Mouse (Mus musculus) brain, embryonic 18.5 days (tissue): ENCODE data around the gene Cyfip1.
"Not testable (repeated sequence)": the region's sequence is repeated elsewhere in the genome, so short reads cannot be mapped to it uniquely, and the experiment has no call there.

Source experiments
- DNase-seq: peaks from one replicate; pipeline ENCODE4 v3.0.0-alpha.2; 2012; ENCODE audit warnings: low read depth, low spot score

Cyfip1 gene

GRCm38 (mm10) chr7:55865044-55865443, 23.5 kb downstream of the Cyfip1 start:
- DNase-seq = no peak

DNA sequence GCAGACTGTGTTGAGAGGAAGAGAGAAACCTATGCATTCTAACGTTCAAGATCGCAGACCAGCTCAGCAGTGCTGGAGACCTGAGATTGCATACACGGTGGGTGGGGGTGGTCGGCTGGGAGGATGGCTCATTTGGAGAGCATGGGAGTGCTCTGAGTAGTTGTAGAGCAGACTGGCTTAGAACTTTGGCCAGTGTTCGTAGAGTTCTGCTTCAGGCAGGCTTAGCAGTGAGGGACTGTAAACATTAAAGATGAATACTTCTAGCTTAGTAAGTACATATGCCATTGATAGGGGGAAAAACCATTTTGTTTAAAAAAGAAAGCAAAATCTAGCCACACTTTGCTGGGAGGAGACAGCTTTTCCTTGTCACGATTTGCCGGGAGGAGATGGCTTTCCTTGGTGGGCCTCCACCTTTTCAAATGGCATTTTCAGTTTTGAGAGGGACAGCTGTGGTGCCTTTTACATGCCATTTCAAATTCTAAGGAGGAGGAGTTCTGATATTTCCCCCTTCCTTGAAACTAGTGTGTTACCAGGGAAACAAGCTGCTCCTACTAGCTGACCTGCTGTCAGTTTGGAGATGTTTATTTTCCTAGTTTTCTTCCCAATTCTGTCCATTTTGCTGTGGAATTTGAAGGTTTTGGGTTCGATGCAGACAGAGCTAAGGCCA, 24.3 kb downstream of the Cyfip1 start:
- DNase-seq = no peak

DNA sequence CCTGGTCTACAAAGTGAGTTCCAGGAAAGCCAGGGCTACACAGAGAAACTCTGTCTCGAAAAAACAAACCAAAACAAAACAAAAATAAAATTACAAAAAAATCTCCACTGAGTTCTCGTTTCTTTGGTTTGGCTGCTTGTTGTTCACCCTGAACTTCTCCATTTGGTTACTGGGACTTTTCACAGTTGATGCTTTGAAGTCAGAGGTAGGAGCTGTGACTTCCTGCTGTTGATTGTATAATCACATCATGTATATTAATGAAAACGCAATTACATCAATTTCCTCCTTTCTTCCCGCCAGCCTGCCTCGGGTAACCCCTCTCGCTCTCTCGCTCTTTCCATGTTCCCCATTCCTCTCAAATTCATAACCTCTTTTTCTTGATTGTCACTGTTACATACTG, 26.7 kb downstream of the Cyfip1 start:
- no peak for DNase-seq

GRCm38 (mm10) chr7:55869220-55869619, 27.7 kb downstream of the Cyfip1 start:
- DNase-seq = no peak

DNA sequence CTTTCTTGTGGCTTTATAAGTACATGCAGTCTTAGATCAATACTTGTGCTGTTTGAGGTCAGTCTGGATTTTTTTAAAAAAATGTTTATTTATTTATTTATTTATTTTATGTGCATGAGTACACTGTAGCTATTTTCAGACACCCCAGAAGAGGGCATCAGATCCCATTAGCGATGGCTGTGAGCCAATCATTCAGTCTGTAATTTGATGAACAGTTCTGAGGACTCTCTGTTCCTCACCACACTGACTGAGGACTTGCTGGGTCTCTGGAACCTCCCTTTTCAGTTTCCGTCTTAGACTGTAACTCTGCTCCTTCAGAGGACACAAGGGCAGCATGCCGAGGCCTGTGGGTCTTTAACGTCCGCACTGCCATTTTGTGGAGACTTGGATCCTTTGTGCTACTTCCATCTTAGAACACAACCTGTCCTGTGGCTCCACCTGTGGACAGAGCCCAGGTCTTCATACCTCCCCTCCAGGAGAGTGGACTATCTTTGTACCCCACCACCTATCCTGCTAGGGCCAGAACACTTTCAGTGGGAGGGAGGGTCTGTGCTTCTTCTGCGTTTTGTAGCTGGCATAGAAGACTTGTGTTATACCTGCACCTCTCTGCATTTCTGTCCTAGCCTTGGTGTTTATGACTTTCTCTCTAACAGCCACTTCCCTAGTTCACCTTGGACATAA, 28.9 kb downstream of the Cyfip1 start:
- no peak for DNase-seq

DNA sequence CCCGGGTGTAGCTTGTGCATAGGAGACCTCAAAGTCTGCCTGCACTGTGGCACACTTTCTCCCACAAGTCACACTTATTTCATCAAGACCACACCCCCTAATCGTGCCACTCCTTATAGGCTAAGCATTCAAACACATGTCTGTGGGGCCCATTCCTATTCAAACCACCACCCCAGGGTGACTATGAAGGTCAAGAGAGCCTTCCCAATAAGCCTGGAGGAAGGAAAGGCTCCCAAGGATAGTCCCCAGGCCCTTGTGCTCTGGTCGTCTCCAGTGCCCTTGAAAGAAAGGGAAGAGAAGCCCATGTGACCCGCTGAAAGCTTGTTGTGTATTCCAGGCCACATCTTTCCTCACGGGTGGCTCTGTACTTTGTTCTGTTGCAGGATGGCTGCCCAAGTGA, 29.9 kb downstream of the Cyfip1 start:
- DNase-seq = no peak

GRCm38 (mm10) chr7:55874703-55875102, 33.2 kb downstream of the Cyfip1 start:
- no peak for DNase-seq

DNA sequence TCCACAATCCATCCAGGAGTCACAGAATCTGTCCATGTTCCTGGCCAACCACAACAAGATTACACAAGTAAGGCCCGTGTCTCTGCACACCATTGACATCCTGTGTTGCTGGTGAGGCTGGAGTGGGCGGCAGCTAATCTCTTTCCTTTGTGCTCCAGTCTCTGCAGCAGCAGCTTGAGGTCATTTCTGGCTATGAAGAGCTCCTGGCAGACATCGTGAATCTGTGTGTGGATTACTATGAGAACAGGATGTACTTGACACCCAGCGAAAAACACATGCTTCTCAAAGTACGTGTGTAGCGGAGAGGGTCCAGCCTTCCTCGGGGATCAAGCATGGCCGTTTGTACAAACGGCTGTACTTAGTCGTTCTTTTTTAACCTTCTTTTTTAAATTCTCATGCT, 36.2 kb downstream of the Cyfip1 start:
- no peak for DNase-seq

DNA sequence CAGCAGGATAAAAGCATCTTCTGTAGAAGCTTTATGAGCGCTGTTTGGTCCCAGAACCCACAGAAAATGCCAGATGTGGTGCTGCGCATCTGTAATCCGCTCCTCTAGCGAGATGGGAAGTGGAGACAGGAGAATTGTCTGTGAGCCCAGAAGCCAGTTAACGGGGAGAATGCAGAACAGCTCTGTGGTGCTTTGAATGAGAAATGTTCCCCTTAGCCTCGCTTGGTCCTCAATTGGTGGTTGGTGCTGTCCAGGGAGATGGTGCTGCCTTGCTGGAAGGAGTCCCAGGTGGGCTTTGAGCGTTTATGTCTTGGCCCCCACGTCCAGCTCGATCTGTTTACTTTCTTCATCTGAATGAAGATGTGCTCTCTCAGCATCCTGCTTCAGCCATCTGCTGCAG, 39.3 kb downstream of the Cyfip1 start:
- no peak for DNase-seq

DNA sequence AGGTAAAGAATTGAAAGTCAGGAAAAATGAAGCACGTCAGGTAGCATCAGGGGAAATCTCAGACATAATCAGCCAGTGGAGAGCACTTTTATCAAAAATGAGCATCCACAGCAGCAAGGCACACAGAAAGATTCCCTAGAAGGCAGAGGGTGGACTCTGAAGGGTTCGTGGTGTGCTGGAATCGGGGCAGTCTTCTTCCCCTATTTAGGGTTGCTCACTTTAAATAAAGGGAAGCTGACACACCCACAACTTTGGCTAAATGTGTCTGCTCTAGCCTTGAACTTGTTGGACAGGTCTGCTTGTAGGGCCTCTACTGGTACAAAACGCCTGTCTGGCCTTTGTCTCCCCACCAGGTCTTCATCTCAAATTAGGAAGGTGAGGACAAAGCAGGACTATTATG, 47.1 kb downstream of the Cyfip1 start:
- DNase-seq = no peak

DNA sequence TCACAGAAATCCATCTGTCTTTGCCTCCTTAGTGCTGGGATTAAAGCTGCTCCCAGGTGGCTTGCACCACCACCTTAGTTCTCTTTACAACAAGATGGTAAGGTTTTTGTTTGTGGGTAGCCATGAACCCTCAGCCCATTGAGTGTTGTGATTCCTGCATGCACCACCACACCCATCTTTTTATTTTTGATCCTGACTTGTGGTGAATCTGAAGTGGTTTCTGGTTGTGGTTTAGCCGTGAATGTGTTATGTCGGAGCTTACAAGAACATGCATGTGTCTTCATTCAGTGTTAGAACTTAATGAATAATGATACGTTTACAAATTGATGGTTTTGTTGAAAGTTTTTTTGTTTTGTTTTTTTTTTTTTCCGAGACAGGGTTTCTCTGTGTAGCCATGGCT, 48.5 kb downstream of the Cyfip1 start:
- DNase-seq = no peak

DNA sequence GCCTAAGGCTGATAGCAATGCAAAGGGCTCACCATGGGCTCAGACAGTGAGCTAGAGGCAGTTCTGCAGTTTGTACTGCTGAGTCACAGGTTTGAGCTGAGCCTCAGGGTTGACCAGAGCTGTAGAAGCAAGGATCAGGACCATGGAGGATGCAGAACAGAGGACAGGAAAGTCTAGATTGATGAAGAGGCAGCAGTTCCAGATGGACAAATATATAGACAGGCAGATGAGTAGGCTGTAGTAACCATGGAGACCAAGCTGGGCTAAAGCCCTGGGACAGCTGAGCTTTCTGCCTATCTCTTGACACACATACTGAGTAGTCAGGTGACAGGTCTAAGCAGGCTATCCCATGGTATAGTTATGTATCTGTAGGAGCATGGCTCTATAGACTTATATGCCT, 49.2 kb downstream of the Cyfip1 start:
- no peak for DNase-seq

DNA sequence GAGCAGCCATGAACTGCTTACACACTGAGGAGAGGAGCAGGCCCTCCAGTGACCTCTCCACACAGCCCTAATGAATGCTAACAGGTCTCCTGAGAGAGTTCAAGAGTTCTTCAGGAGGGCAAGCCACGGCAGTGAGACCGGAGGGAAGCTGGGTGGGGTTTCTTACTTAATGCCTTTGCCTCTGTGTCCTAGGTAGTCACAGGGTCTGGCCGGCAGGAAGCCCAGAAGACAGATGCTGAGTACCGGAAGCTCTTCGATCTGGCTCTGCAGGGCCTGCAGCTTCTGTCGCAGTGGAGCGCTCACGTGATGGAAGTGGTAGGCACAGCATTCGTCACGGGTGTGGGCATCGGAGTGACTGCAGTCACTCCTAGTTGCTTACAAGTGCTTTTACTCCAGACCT, 50.3 kb downstream of the Cyfip1 start:
- DNase-seq = no peak

GRCm38 (mm10) chr7:55903766-55904165, 62.2 kb downstream of the Cyfip1 start:
- DNase-seq = no peak

DNA sequence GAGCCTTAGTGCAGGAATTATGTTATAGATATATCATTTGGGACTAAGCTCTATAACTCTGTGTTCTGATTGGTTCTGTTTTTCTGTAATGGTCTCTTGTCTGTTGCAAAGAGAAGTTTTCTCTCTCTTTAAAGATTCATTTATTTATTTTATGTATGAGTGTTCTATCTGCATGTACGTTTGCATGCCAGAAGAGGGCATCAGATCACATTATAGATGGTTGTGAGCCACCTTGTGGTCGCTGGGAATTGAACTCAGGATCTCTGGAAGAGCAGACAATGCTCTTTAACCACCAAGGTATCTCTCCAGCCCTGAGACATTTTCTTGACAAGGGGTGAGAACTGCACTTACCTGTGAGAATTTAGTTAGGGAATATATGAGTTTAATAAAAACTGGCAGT, 63.9 kb downstream of the Cyfip1 start:
- no peak for DNase-seq

GRCm38 (mm10) chr7:55909519-55909918, 68.0 kb downstream of the Cyfip1 start:
- DNase-seq = no peak

GRCm38 (mm10) chr7:55910356-55910755, 68.8 kb downstream of the Cyfip1 start:
- no peak for DNase-seq

GRCm38 (mm10) chr7:55911371-55911770, 69.8 kb downstream of the Cyfip1 start:
- peak; percentile 4 for DNase-seq

DNA sequence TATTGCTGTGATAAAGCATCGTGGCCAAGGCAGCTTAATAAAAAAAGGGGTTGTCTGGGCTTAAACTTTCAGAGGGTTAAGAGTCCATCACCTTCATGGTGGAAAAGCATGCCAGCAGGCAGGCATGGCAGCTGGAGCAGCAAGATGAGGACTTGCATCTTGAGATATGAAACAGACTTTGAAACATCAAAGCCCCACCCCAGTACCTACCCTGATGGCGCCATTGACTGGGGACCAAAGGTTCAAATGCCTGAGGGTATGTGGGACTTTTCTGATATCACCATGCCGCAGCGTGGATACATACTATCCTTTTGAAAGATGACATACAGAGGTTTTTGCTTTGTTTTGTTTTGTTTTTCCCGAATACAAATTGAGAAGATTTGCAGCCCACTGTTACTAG, 70.6 kb downstream of the Cyfip1 start:
- DNase-seq = no peak

DNA sequence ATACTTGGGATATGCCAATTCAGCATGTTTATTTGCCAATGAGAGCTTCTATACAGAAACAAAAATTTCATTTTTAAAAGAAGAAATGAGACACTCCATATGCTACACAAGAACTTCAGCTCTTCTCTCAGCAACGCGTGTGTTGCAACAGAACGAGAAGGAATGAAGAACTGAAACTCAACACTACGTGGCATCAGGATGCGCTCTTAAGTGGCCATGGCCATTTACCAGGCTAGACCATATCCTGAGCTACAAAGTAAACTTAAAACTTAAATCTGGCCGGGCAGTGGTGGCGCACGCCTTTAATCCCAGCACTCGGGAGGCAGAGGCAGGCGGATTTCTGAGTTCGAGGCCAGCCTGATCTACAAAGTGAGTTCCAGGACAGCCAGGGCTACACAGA, 76.8 kb downstream of the Cyfip1 start:
- not testable (repeated sequence) for DNase-seq

DNA sequence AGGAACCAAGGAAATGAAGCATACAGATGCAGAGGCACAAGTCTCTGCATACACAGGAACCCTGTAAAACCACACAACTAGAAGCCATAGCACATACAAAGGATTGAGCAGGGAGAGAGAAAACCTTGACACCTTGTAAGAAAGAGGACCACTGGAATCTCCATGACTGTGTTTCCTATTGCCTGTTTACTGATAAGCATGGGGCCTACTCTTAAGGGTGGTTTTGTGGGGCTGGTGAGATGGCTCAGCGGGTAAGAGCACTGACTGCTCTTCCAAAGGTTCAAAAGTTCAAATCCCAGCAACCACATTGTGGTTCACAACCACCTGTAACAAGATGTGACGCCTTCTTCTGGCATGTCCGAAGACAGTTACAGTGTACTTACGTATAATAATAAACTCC, 85.7 kb downstream of the Cyfip1 start:
- no peak for DNase-seq

- DNase-seq = no peak
Observed at GRCm38 (mm10) chr7:55928649-55929048, 87.1 kb downstream of the Cyfip1 start.

GRCm38 (mm10) chr7:55935025-55935424, 93.5 kb downstream of the Cyfip1 start:
- no peak for DNase-seq

DNA sequence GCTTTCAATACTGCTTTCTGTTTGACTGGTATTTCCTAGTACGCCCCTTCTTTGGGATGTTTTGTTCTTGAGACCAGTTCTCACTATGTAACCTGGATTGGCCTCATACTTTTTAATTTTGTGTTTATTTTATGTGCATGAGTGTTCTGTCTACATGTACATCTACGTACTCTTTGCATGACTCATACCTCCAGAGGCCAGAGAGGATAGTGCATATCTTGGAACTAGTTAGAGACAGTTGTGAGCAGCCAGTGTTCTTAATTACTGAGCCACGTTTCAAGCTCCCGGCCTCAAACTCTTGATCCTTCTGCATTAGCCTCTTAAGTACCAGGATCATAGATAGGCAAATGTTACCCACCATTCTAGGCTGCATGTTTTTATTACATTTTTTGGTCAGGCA, 96.8 kb downstream of the Cyfip1 start:
- no peak for DNase-seq
